Mouse (Mus musculus): ENCODE data around the gene Slc35a5.
A peak's percentile ranks its signal among the peaks of the same experiment; 100 is the strongest.

Slc35a5 gene

DNA sequence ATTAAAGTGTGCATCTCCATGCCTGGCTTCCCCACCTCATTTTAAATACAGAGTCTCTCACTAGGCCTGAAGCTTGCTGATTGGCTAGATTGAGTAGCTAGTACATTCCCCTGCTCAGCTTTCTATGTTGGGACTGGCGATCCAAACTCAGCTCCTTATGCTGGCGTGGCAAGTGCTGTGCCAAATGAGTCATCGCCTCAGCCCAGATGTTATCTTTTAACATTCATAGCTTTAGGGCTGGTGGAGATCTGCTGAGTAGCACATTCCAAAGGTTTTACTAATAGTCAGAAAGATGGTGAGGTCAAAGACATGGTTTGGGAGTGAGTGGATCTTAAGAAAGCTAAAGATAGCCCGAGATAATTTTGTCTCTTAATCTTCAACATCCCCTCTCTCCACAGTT, 48.0 kb downstream of the Slc35a5 start:
- no peak for DNase-seq

GRCm38 (mm10) chr16:45108203-45108878, 50.2 kb downstream of the Slc35a5 start:
- peak; percentile 30 for DNase-seq

- no peak for DNase-seq
These were observed 53.5 kb downstream of the Slc35a5 start for GRCm38 (mm10) chr16:45104993-45105392.

GRCm38 (mm10) chr16:45100892-45101291, 57.6 kb downstream of the Slc35a5 start:
- DNase-seq = no peak

GRCm38 (mm10) chr16:45098886-45099210, 59.7 kb downstream of the Slc35a5 start:
- DNase-seq = no peak

DNA sequence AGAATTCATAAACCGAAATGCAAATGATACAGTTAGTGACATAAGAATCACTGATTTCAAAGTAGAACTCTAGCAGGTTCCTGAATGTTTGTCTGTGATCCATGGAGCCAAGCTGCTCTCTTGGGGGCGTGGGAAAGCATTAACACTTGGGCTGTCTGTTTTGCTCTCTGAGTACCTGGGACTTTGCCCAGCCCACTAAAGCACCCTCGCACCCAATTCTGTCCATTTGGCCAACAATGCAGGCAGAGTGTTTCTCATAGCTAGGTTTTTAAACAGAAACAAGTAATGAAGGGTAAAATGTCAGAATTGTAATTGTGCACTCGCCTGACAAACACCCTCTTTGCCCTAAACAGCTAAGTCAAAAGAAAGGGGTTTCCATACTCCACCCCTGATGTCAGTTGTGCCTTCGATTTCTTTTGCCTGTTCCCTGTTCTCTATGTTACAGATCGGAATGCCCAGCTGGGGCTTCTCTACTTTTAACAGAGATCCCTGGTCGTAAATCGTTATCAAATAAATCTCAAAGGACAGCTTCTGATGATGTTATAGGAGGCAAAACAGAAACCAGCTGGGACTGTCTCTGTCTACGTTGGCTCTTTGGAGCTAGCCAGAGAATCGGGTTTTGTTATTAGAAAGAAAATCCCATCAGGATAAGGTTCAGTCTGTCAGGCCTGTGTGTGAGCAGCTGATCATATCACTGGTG, 60.2 kb downstream of the Slc35a5 start:
- DNase-seq = no peak

GRCm38 (mm10) chr16:45097467-45097866, 61.0 kb downstream of the Slc35a5 start:
- no peak for DNase-seq

DNA sequence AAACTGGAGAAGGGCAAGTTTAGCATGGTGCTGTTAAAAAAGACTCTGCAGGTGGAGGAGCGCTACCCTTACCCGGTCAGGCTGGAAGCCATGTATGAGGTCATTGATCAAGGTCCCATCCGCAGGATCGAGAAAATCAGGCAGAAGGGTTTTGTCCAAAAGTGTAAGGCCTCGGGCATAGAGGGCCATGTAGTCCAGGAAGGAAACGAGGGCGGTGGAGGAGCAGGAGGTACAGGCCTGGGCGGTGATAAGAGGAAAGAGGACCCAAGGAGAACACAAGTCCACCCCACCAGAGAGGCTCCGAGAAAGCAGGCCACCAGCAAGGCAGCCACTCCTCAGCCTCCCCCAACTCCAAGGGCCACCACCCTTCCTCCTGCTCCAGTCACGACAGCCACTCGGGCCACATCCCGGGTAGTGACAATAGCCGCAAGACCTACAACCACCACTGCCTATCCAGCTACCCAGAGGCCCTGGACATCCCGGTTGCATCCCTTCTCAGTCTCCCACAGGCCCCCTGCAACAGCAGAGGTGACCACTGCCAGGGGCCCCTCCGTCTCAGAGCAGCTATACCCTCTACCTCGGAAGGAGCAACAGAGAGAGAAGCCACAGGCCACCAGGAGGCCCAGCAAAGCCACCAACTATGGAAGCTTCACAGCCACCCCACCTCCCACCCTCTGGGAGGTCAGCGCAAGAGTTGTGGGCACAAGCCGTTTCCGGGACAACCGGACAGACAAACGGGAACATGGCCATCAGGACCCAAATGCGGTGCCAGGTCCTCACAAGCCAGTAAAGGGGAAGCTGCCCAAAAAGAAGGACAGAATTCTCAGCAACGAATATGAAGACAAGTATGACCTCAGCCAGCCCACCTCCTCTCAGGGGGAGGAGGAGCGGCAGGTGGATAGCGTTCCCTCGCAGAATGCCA, 62.7 kb downstream of the Slc35a5 start:
- DNase-seq = no peak

GRCm38 (mm10) chr16:45095030-45095429, 63.5 kb downstream of the Slc35a5 start:
- no peak for DNase-seq

DNA sequence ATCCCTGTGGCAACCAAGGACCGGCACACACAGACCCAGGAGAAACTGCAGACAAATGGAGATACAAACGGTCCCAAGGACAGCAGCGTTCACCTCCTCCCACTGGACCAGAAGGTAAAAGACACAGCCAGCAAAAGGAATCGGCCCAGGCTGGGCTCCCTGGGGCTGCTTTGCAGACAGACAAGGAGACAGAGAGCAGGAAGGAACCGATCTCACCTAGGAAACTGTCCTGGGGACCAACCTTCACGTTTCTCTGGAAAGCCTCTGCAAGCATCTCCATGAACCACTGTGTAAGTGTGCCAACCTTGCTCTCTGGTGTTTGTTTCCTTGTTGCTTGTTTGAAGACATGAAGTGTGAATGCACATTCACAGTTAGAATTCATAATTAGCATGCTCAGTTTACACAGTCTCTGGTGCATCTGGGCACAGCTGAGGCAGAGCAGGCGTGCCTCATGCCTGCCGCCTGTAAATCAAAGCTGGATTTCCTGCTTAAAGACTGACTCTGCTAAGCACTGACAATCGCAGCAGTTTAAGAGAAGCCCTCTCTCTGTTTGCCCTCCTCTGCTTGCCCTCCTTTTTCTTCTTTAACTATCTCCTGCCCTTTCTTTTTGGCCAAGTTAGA, 64.3 kb downstream of the Slc35a5 start:
- DNase-seq = no peak

- DNase-seq = no peak
These were observed 65.3 kb downstream of the Slc35a5 start, which contains the start of gene Ccdc80 for GRCm38 (mm10) chr16:45093137-45093731. TSS of gene Ccdc80 (plus strand) at chr16:45093402.

- DNase-seq = peak; percentile 79
These were observed 68.5 kb downstream of the Slc35a5 start for GRCm38 (mm10) chr16:45090005-45090404.
